Mouse (Mus musculus) hindbrain, embryonic 16.5 days (tissue): ENCODE measurements around the gene Krtap2-4. TPM values are rescaled to one million over a fixed set of nuclear protein-coding genes. Genes with fewer than 3 reads are reported as not detected.
"Not testable (repeated sequence)": the region's sequence is repeated elsewhere in the genome, so short reads cannot be mapped to it uniquely, and the experiment has no call there.

Experiments used
- ATAC-seq: fragments of 200-750 bp; cut with Nextera tagmentation; 2 replicates; pipeline ENCODE4 v1.8.0; 2017; ENCODE audit warnings: moderate TSS enrichment, moderate library complexity
- H3K27ac ChIP-seq: fragments of 300-500 bp; sonication (generic); 2 replicates; pipeline ENCODE4 v1.5.1; 2014; ENCODE audit warnings: low read depth, mild to moderate bottlenecking, control low read depth, low read length, moderate library complexity
- H3K27me3 ChIP-seq: fragments of 300-500 bp; sonication (generic); replicated peaks from 2 replicates; pipeline ENCODE4 v1.6.1; 2014; ENCODE audit warnings: low read length; ENCODE audit not compliant: control insufficient read depth, insufficient read depth
- H3K36me3 ChIP-seq: fragments of 300-500 bp; sonication (generic); 2 replicates; pipeline ENCODE4 v1.6.1; 2014; ENCODE audit warnings: mild to moderate bottlenecking, low read length, moderate library complexity, mixed read lengths; ENCODE audit not compliant: control insufficient read depth, insufficient read depth
- H3K4me1 ChIP-seq: fragments of 300-500 bp; sonication (generic); 2 replicates; pipeline ENCODE4 v1.6.1; 2014; ENCODE audit warnings: low read depth, low read length; ENCODE audit not compliant: control insufficient read depth, insufficient read depth
- H3K4me2 ChIP-seq: fragments of 300-500 bp; sonication (generic); 2 replicates; pipeline ENCODE4 v1.6.1; 2014; ENCODE audit warnings: mild to moderate bottlenecking, low read length, control low read depth, moderate library complexity
- H3K4me3 ChIP-seq: fragments of 300-500 bp; sonication (generic); 2 replicates; pipeline ENCODE4 v1.5.1; 2014; ENCODE audit warnings: mild to moderate bottlenecking, low read length, control low read depth, moderate library complexity
- H3K9ac ChIP-seq: fragments of 300-500 bp; sonication (generic); 2 replicates; pipeline ENCODE4 v1.6.1; 2014; ENCODE audit warnings: low read depth, mild to moderate bottlenecking, control low read depth, low read length, moderate library complexity
- H3K9me3 ChIP-seq: fragments of 300-500 bp; sonication (generic); 2 replicates; pipeline ENCODE4 v1.6.1; 2014; ENCODE audit warnings: mild to moderate bottlenecking, low read length, moderate library complexity; ENCODE audit not compliant: control insufficient read depth
- WGBS: fragments of 180-500 bp; shearing (Covaris S2); extraction: QIAGEN DNeasy Blood & Tissue Kit; methylation state at CpG from one replicate; pipeline ENCODE4 v1.1.7; 2014; 5-methylcytosine and 5-hydroxymethylcytosine counted together
- polyA plus RNA-seq: library from polyadenylated mRNA; unstranded; fragments of >200 nt; fragmentation: Nextera tagmentation; extraction: Ambion mirVana; gene quantifications from 2 replicates; pipeline ENCODE4 v1.2.1, GENCODE M21; 2015

The Krtap2-4 gene
- polyA plus RNA-seq, result not detected in 2 replicates

- Histone ChIP-seq H3K36me3 (no peaks in the 10 kb centered on the region), H3K9ac (no peak within 1 kb of the TSS), H3K4me1 (no peaks in the 10 kb centered on the region), H3K27me3 (no peaks in the 10 kb centered on the region), H3K4me2 (no peak within 1 kb of the TSS), H3K9me3 (no peaks in the 10 kb centered on the region), H3K4me3 (no peak within 1 kb of the TSS), H3K27ac (no peak within 1 kb of the TSS)
- ATAC-seq, result no peak
- WGBS, result 62% methylated on average over 2 of the region's 3 CpGs
These were observed at the start of gene Krtap2-4 for GRCm38 (mm10) chr11:99614796-99615363. Gene Krtap2-4, minus strand, starts transcription at chr11:99614846.

- H3K27ac ChIP-seq, result no peak overlapping the region
- H3K4me3 ChIP-seq, result no peak overlapping the region
- no peak overlapping the region for H3K9ac ChIP-seq
- H3K4me2 ChIP-seq, result no peak overlapping the region
- 92% methylated on average over 10 of the region's 10 CpGs for WGBS
- ATAC-seq, result no peak
- no peaks in the 10 kb centered on the region for H3K9me3 ChIP-seq
- H3K4me1 ChIP-seq, result no peaks in the 10 kb centered on the region
- H3K27me3 ChIP-seq, result no peaks in the 10 kb centered on the region
- H3K36me3 ChIP-seq, result no peaks in the 10 kb centered on the region
These were observed 48.2 kb upstream of the Krtap2-4 start for GRCm38 (mm10) chr11:99662802-99663201.

GRCm38 (mm10) chr11:99659256-99659655 is 44.6 kb upstream of the Krtap2-4 start:
- H3K4me2 ChIP-seq, result no peak overlapping the region
- no peaks in the 10 kb centered on the region for H3K4me1 ChIP-seq
- H3K9me3 ChIP-seq, result no peaks in the 10 kb centered on the region
- 96% methylated on average over 4 of the region's 4 CpGs for WGBS
- H3K4me3 ChIP-seq, result no peak overlapping the region
- no peaks in the 10 kb centered on the region for H3K27me3 ChIP-seq
- H3K9ac ChIP-seq, result no peak overlapping the region
- no peak overlapping the region for H3K27ac ChIP-seq
- H3K36me3 ChIP-seq, result no peaks in the 10 kb centered on the region
- no peak for ATAC-seq

GRCm38 (mm10) chr11:99658467-99659010 is 43.9 kb upstream of the Krtap2-4 start, which contains the start of gene Gm11563:
Gene Gm11563, minus strand, starts transcription at chr11:99658960.
- not testable (repeated sequence) for H3K4me1 ChIP-seq, H3K27me3 ChIP-seq, H3K27ac ChIP-seq, ATAC-seq, H3K9ac ChIP-seq, H3K36me3 ChIP-seq, H3K9me3 ChIP-seq, H3K4me3 ChIP-seq, H3K4me2 ChIP-seq
- 72% methylated on average over 10 of the region's 10 CpGs for WGBS

- 46% methylated on average over 5 of the region's 5 CpGs for WGBS
- Histone ChIP-seq H3K36me3 (no peaks in the 10 kb centered on the region), H3K4me1 (no peaks in the 10 kb centered on the region), H3K4me3 (no peak overlapping the region), H3K9me3 (no peaks in the 10 kb centered on the region), H3K4me2 (no peak overlapping the region), H3K27ac (no peak overlapping the region), H3K9ac (no peak overlapping the region), H3K27me3 (no peaks in the 10 kb centered on the region)
- ATAC-seq, result no peak
These were observed 42.4 kb upstream of the Krtap2-4 start for GRCm38 (mm10) chr11:99657051-99657450.

- no peak within 1 kb of the TSS for H3K9ac ChIP-seq
- no peak for ATAC-seq
- no peaks in the 10 kb centered on the region for H3K27me3 ChIP-seq
- no peaks in the 10 kb centered on the region for H3K36me3 ChIP-seq
- no peaks in the 10 kb centered on the region for H3K9me3 ChIP-seq
- no peaks in the 10 kb centered on the region for H3K4me1 ChIP-seq
- no peak within 1 kb of the TSS for H3K27ac ChIP-seq
- H3K4me3 ChIP-seq, result no peak within 1 kb of the TSS
- 77% methylated on average over 2 of the region's 2 CpGs for whole genome bisulfite sequencing
- no peak within 1 kb of the TSS for H3K4me2 ChIP-seq
These were observed 35.5 kb upstream of the Krtap2-4 start, which contains the start of gene Gm11555 for GRCm38 (mm10) chr11:99650136-99650535. Gene Gm11555, minus strand, starts transcription at chr11:99650236.

GRCm38 (mm10) chr11:99646444-99646843 is 31.8 kb upstream of the Krtap2-4 start:
- H3K4me3 ChIP-seq, result no peak overlapping the region
- no peak overlapping the region for H3K4me2 ChIP-seq

GRCm38 (mm10) chr11:99644351-99644750 is 29.7 kb upstream of the Krtap2-4 start:
- Histone ChIP-seq H3K27me3 (no peaks in the 10 kb centered on the region), H3K9ac (no peak overlapping the region), H3K27ac (no peak overlapping the region), H3K9me3 (no peaks in the 10 kb centered on the region), H3K36me3 (no peaks in the 10 kb centered on the region), H3K4me3 (no peak overlapping the region), H3K4me2 (no peak overlapping the region), H3K4me1 (no peaks in the 10 kb centered on the region)
- WGBS, result 51% methylated on average over 3 of the region's 3 CpGs
- ATAC-seq, result no peak

More at GRCm38 (mm10) chr11:99646444-99646843, 31.8 kb upstream of the Krtap2-4 start:
- Histone ChIP-seq H3K27me3 (no peaks in the 10 kb centered on the region), H3K36me3 (no peaks in the 10 kb centered on the region), H3K9me3 (no peaks in the 10 kb centered on the region), H3K27ac (no peak overlapping the region), H3K9ac (no peak overlapping the region), H3K4me1 (no peaks in the 10 kb centered on the region)
- 85% methylated on average over 15 of the region's 15 CpGs for WGBS
- no peak for ATAC-seq

- not testable (repeated sequence) for H3K4me3 ChIP-seq, H3K4me2 ChIP-seq
- 85% methylated on average over 6 of the region's 9 CpGs for WGBS
These were observed 29.0 kb upstream of the Krtap2-4 start, which contains the start of gene Krtap4-7 for GRCm38 (mm10) chr11:99643635-99644139. Gene Krtap4-7, minus strand, starts transcription at chr11:99644089.

More at GRCm38 (mm10) chr11:99643635-99644139, 29.0 kb upstream of the Krtap2-4 start, which contains the start of gene Krtap4-7:
- not testable (repeated sequence) for H3K36me3 ChIP-seq, H3K4me1 ChIP-seq, H3K9me3 ChIP-seq, H3K27me3 ChIP-seq, H3K27ac ChIP-seq, H3K9ac ChIP-seq, ATAC-seq
